Mouse (Mus musculus) testis, adult 2 months (tissue): Measurements from ENCODE around the gene Zfyve27.

Experiments
- CTCF ChIP-seq: fragments of 200-500 bp; IDR thresholded peaks from 2 replicates; pipeline ENCODE4 v1.5.1; 2012; ENCODE audit warnings: low read depth, mild to moderate bottlenecking, inconsistent platforms, low read length, moderate library complexity; ENCODE audit not compliant: control insufficient read depth, insufficient read depth, insufficient replicate concordance
- POLR2A ChIP-seq: fragments of 200-500 bp; IDR thresholded peaks from 2 replicates; pipeline ENCODE4 v1.6.1; 2012; ENCODE audit warnings: low read depth, mild to moderate bottlenecking, inconsistent platforms, low read length, moderate library complexity; ENCODE audit not compliant: control insufficient read depth

DNA sequence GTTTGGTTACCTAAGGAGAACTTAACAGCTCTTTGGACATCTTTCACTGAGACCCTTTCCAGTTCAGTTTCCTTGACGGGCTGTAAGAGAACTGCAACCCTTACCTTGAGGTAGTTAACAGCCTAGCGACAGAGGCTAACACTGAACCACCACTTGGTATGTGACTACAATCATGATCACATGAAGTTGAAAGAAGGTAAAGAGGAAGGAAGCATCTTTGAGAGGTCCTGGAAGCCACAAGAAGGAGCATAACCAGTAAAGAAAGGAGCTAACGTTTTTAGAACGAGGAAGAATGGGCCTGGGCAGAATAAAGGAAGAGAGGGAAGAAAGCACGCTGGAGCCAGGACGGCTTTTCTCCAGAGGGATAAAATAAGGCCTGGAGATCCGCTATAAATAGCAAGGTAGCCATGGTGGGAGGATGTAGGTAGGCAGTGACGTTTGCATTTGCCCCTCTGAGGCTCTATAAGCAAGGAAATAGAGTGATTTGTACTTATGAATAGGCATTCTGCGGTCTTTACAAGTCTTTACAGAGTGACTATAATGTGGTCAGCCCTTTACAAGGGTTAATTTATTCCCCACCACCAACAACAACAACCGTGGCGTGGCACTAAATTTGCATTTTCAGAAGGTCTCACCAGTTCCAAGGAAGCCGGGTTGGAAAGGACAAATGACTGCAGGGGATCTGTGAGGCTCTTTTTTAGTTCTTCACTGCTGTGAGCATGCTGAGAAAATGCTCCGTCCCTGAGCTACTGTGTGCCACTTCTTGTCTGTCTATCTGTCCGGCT is 34.0 kb upstream of the Zfyve27 start:
- TF ChIP-seq CTCF, result no peak
- no peak for TF ChIP-seq POLR2A
